Mouse (Mus musculus) liver, adult 2 months (tissue): Measurements from ENCODE around the gene Fat3. TPM values are rescaled to one million over a fixed set of nuclear protein-coding genes. Genes with fewer than 3 reads are reported as not detected.
A peak's percentile ranks its signal among the peaks of the same experiment; 100 is the strongest.

Source experiments
- DNase-seq: peaks from one replicate; pipeline ENCODE4 v3.0.0-alpha.2; 2011; ENCODE audit warnings: low read depth, low spot score; ENCODE audit errors: extremely low read depth
- H3K27ac ChIP-seq: fragments of 200-500 bp; replicated peaks from 2 replicates; pipeline ENCODE4 v1.5.1; 2012; ENCODE audit warnings: low read depth, mild to moderate bottlenecking, control low read depth, inconsistent platforms, low read length; ENCODE audit not compliant: insufficient read depth
- H3K27me3 ChIP-seq: fragments of 200-500 bp; 2 replicates; pipeline ENCODE4 v1.6.1; 2012; ENCODE audit warnings: mild to moderate bottlenecking, moderate library complexity, low read length, inconsistent platforms; ENCODE audit not compliant: control insufficient read depth, insufficient read depth
- H3K36me3 ChIP-seq: fragments of 200-500 bp; 2 replicates; pipeline ENCODE4 v1.6.1; 2012; ENCODE audit warnings: low read length, inconsistent platforms; ENCODE audit not compliant: control insufficient read depth, insufficient read depth
- H3K4me1 ChIP-seq: fragments of 200-500 bp; 2 replicates; pipeline ENCODE4 v1.6.1; 2011; ENCODE audit warnings: low read length; ENCODE audit not compliant: control insufficient read depth, insufficient read depth
- H3K4me3 ChIP-seq: fragments of 200-500 bp; 2 replicates; pipeline ENCODE4 v1.5.1; 2011; ENCODE audit warnings: low read depth, mild to moderate bottlenecking, control low read depth, low read length, moderate library complexity; ENCODE audit not compliant: insufficient read depth
- H3K79me2 ChIP-seq: fragments of 200-500 bp; 2 replicates; pipeline ENCODE4 v1.6.1; 2012; ENCODE audit warnings: inconsistent platforms, mild to moderate bottlenecking, low read length, moderate library complexity; ENCODE audit not compliant: control insufficient read depth, insufficient read depth
- H3K9ac ChIP-seq: fragments of 200-500 bp; 2 replicates; pipeline ENCODE4 v1.6.1; 2012; ENCODE audit warnings: low read depth, mild to moderate bottlenecking, control low read depth, inconsistent platforms, low read length
- CTCF ChIP-seq: fragments of 200-500 bp; IDR thresholded peaks from 2 replicates; pipeline ENCODE4 v1.5.1; 2011; ENCODE audit warnings: low read depth, low read length, control low read depth
- POLR2A ChIP-seq: fragments of 200-500 bp; IDR thresholded peaks from 2 replicates; pipeline ENCODE4 v1.6.1; 2011; ENCODE audit warnings: low read length, control low read depth; ENCODE audit not compliant: insufficient read depth; ENCODE audit errors: extremely low read depth
- WGBS: fragments of 180-500 bp; shearing (Covaris S2); methylation state at CpG from one replicate; pipeline ENCODE4 v1.1.7; 2018; 5-methylcytosine and 5-hydroxymethylcytosine counted together
- polyA plus RNA-seq: library from polyadenylated mRNA; depleted of rRNA; stranded (reverse); fragments of >200 nt; gene quantifications from 2 replicates; pipeline ENCODE4 v1.2.3, GENCODE M21; 2012
- total RNA-seq: library from RNA; depleted of rRNA; stranded (reverse); fragments of >200 nt; gene quantifications from 2 replicates; pipeline ENCODE4 v1.2.3, GENCODE M21; 2014

Fat3 gene
- total and polyA plus RNA-seq, 2 experiments, result 0.09 TPM; not detected in 1

DNA sequence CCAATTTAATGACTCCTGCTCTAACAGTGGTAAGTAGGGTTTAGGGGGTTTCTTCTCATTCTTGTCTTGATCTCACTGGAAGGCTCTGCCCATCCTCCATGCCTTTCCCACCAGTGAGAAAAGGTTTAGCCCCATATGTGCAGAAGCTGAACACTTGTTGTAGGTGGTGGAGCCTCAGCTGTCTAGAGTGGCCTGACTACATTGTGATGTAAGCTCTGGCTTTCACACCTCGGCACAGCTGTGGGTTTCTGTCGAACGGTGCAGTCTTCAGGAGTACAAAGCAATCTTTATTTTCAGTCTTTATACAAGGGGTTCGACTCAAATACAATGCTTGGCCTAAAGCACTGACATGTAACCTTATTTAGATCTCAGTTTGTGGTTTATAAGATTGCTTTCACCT is 437.6 kb downstream of the Fat3 start:
- 84% methylated on average over 4 of the region's 4 CpGs for WGBS
- TF ChIP-seq POLR2A (no peak), CTCF (no peak)
- DNase-seq, result no peak
- no peak overlapping the region for H3K4me3 ChIP-seq
- no peak overlapping the region for H3K9ac ChIP-seq
- H3K27ac ChIP-seq, result no peak overlapping the region
- no peaks in the 10 kb centered on the region for H3K36me3 ChIP-seq
- H3K27me3 ChIP-seq, result no peaks in the 10 kb centered on the region
- H3K79me2 ChIP-seq, result no peaks in the 10 kb centered on the region
- no peaks in the 10 kb centered on the region for H3K4me1 ChIP-seq

DNA sequence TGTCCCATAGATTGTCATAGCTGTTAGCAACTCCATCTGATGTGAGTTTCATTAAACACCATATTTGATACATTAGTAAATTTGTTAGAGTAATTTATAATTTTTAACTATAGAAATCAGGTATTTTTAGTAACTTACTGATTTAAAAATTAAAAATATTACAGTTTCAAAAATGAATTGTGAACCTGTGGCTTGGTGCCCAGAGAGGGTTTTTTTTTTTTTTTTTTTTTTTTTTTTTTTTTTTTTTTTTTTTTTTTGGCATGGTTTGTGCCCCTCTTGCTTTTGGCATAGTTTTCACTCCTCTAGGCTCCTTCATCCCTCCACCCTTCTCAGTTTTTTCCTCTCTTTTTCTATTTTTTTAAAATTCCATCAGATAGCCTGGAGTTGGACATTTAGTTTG is 438.6 kb downstream of the Fat3 start:
- TF ChIP-seq CTCF (no peak), POLR2A (no peak)
- Histone ChIP-seq H3K79me2 (no peaks in the 10 kb centered on the region), H3K4me3 (no peak overlapping the region), H3K36me3 (no peaks in the 10 kb centered on the region), H3K27me3 (no peaks in the 10 kb centered on the region), H3K4me1 (no peaks in the 10 kb centered on the region), H3K9ac (no peak overlapping the region), H3K27ac (no peak overlapping the region)
- no peak for DNase-seq

DNA sequence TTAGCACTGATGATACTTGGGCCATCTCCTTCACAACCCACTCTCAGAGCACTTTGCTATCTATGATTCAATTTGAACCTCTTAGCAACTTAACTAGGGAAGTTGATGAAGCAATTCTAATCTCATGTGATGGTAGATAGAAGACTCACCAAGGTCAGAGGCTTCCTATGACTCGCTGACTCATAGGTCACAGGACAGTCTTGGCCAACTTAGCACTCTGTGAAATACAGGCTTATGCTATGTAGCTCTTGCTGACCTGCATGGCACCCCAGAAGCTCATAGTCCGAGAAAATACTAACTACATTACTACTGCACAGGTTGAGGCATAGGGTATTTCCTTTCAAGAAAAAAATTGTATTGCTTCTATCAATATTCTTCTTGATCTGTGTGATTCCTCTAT is 454.4 kb downstream of the Fat3 start:
- no peaks in the 10 kb centered on the region for H3K79me2 ChIP-seq
- TF ChIP-seq CTCF (no peak), POLR2A (no peak)
- H3K27me3 ChIP-seq, result no peaks in the 10 kb centered on the region
- peak; percentile 18 for DNase-seq
- H3K27ac ChIP-seq, result no peak overlapping the region
- H3K4me3 ChIP-seq, result no peak overlapping the region
- no peak overlapping the region for H3K9ac ChIP-seq
- WGBS, result 54% methylated on average over 2 of the region's 2 CpGs
- H3K4me1 ChIP-seq, result no peaks in the 10 kb centered on the region
- H3K36me3 ChIP-seq, result no peaks in the 10 kb centered on the region

DNA sequence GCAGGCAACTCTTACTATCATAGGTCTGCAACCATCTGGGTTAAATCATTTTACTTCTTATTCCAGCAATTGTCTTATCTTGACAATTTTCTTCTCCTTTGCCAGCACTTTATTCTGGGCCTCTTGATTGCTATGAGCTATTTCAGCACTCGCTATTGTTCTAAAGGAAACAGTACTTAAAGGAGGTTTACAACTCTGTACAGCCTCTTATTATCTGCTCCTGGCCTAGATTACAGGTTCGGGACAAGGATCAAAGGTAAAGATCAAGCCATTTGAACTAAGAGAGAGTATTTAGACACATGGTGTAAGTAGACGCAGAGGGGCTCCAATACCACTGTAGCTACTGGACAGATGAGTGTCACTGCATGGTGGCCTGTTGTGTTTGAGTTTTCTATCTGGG is 463.7 kb downstream of the Fat3 start:
- 67% methylated on average over 3 of the region's 3 CpGs for WGBS

DNA sequence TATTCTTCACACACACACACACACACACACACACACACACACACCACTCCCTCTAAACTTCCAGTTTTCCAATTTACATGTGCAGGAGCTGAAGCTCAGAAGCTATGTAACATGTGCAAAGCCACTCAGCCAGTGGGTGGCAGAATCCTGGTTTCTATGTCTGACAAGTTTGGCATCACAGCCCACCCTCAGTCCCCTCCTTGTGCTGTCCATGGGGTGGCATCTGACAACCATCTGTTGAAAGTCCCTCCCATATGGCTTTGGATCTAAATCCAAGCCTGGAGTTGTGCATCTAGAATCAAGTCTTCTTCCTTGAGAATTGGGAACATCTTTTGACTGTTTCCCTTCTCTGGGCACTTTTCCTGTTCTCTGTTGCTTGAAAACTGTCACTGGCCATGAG is 464.7 kb downstream of the Fat3 start:
- Histone ChIP-seq H3K4me1 (no peaks in the 10 kb centered on the region), H3K4me3 (no peak overlapping the region), H3K36me3 (no peaks in the 10 kb centered on the region), H3K27me3 (no peaks in the 10 kb centered on the region), H3K9ac (no peak overlapping the region), H3K79me2 (no peaks in the 10 kb centered on the region), H3K27ac (no peak overlapping the region)
- no peak for TF ChIP-seq CTCF
- TF ChIP-seq POLR2A, result no peak
- no peak for DNase-seq

More for the DNA sequence above, 463.7 kb downstream of the Fat3 start:
- no peak overlapping the region for H3K9ac ChIP-seq
- no peaks in the 10 kb centered on the region for H3K79me2 ChIP-seq
- no peaks in the 10 kb centered on the region for H3K27me3 ChIP-seq
- no peaks in the 10 kb centered on the region for H3K4me1 ChIP-seq
- no peaks in the 10 kb centered on the region for H3K36me3 ChIP-seq
- H3K4me3 ChIP-seq, result no peak overlapping the region
- no peak for TF ChIP-seq CTCF
- no peak for TF ChIP-seq POLR2A
- H3K27ac ChIP-seq, result no peak overlapping the region
- DNase-seq, result no peak

DNA sequence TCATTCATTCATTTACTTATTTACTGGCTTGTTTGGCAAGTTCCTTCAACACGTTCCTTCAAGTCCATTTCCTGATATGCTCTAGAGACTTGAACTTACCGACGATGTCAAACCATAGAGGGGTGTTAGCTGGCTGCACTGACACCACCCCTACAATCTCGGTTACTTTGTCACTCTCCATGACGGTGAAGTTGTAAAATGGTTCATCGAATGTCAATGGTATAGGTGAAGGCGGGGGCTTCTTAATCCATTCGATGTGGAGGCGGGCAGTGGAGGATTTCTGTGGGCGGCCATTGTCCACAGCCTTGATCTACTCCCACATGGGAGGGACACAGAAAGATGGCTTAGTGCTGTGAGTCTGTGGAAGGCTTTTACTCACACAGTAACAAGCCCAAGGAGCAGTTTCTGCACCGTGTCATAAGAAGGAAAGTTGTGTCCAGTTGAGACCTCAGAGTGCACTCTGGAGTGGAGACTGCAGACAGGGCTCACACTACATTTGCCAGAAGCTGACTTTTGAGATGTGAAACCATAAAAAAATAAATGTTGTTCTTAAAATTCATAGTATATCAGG is 471.3 kb downstream of the Fat3 start:
- TF ChIP-seq POLR2A (no peak), CTCF (no peak)
- WGBS, result 89% methylated on average over 11 of the region's 11 CpGs
- no peak overlapping the region for H3K9ac ChIP-seq

More for the DNA sequence above, 471.3 kb downstream of the Fat3 start:
- Histone ChIP-seq H3K4me1 (no peaks in the 10 kb centered on the region), H3K27me3 (no peaks in the 10 kb centered on the region), H3K79me2 (no peaks in the 10 kb centered on the region), H3K36me3 (no peaks in the 10 kb centered on the region), H3K4me3 (no peak overlapping the region), H3K27ac (no peak overlapping the region)
- no peak for DNase-seq
